Mouse (Mus musculus) cerebellum, postnatal 4 days (tissue): ENCODE results near the gene Gm20708.
A peak's percentile ranks its signal among the peaks of the same experiment; 100 is the strongest.
"Not testable (repeated sequence)": the region's sequence is repeated elsewhere in the genome, so short reads cannot be mapped to it uniquely, and the experiment has no call there.

Source experiments
- DNase-seq, 2 experiments: peaks; one replicate each; pipeline ENCODE4 v3.0.0; 2022; ENCODE audit warnings: low spot score in 2 of 2, mixed read lengths in 1 of 2

Gm20708 gene

GRCm38 (mm10) chr11:117780582-117781111, 28.8 kb upstream of the Gm20708 start:
- no peak for DNase-seq

- no peak for DNase-seq
Observed at GRCm38 (mm10) chr11:117781199-117781821, 28.2 kb upstream of the Gm20708 start.

GRCm38 (mm10) chr11:117781993-117782704, 27.3 kb upstream of the Gm20708 start, which contains the start of the genes Tmc8 and Tmc6:
Gene Tmc8 (plus strand): TSS chr11:117782076.
Gene Tmc6 (minus strand): TSS chr11:117782198.
- no peak for DNase-seq

GRCm38 (mm10) chr11:117782705-117783034, 26.8 kb upstream of the Gm20708 start:
- DNase-seq: no peak

GRCm38 (mm10) chr11:117783089-117783488, 26.4 kb upstream of the Gm20708 start:
- DNase-seq: peak; percentile 54 to 74

GRCm38 (mm10) chr11:117783683-117784309, 25.7 kb upstream of the Gm20708 start:
- DNase-seq: no peak

GRCm38 (mm10) chr11:117786294-117786693, 23.2 kb upstream of the Gm20708 start:
- DNase-seq: peak in 1 of 2 experiments; percentile 61

GRCm38 (mm10) chr11:117788481-117788880, 21.0 kb upstream of the Gm20708 start:
- not testable (repeated sequence) for DNase-seq

GRCm38 (mm10) chr11:117790286-117790685, 19.2 kb upstream of the Gm20708 start:
- DNase-seq: peak in 1 of 2 experiments; percentile 69

- DNase-seq: no peak
Observed at GRCm38 (mm10) chr11:117790703-117791440, 18.6 kb upstream of the Gm20708 start.

- no peak for DNase-seq
Observed at GRCm38 (mm10) chr11:117791441-117791761, 18.1 kb upstream of the Gm20708 start.

- DNase-seq: no peak
Observed at GRCm38 (mm10) chr11:117792281-117792888, 17.1 kb upstream of the Gm20708 start.

GRCm38 (mm10) chr11:117794035-117794551, 15.4 kb upstream of the Gm20708 start:
- DNase-seq: no peak

GRCm38 (mm10) chr11:117796954-117797353, 12.5 kb upstream of the Gm20708 start:
- no peak for DNase-seq

GRCm38 (mm10) chr11:117797511-117798159, 11.8 kb upstream of the Gm20708 start, which contains the start of gene 6030468B19Rik:
Gene 6030468B19Rik (plus strand): TSS chr11:117797660.
- no peak for DNase-seq

GRCm38 (mm10) chr11:117798160-117798541, 11.3 kb upstream of the Gm20708 start:
- no peak for DNase-seq

GRCm38 (mm10) chr11:117799174-117799573, 10.3 kb upstream of the Gm20708 start:
- DNase-seq: no peak

- no peak for DNase-seq
Observed at GRCm38 (mm10) chr11:117800038-117800437, 9.4 kb upstream of the Gm20708 start.

GRCm38 (mm10) chr11:117801650-117802049, 7.8 kb upstream of the Gm20708 start:
- no peak for DNase-seq

- DNase-seq: no peak
Observed at GRCm38 (mm10) chr11:117803166-117803688, 6.2 kb upstream of the Gm20708 start.
